ENCODE assay signal across 23 mouse cellular contexts in the genomic region with DNA sequence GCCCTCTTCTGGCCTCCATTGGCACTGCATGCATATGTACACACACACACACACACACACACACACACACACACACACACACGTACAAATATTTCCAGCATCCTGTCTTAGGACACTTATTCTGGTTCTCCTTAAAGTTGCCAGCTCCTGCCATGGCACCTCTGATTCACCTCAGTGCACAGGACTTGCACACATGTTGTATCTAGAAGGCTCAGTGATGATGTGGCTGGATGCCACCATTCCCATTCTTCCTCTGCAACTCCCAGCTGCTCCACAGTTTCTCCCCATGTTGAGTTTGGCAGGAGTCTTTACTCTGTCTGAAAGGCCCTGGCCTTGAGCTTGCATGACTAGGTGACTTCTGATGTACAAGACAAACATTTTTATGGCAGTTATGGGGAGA.
"Had no signal": no experiment of that assay in that cellular context is flagged by ENCODE, and none has a peak within 500 bp of the region (broad histone marks: within the 10 kb centered on the region; RNA-seq: fewer than 3 reads in every experiment).

No protein-coding gene starts in this region.

- ATAC-seq: hindbrain, postnatal 0 days; intestine, embryonic 16.5 days had no signal

- H3K4me2 ChIP-seq: heart, embryonic 12.5 days; hindbrain, embryonic 13.5 days; hindbrain, embryonic 15.5 days; kidney, embryonic 15.5 days; limb, embryonic 13.5 days; limb, embryonic 15.5 days had no signal

- H3K9me3 ChIP-seq: heart, embryonic 10.5 days; hindbrain, embryonic 13.5 days; hindbrain, embryonic 15.5 days; kidney, embryonic 15.5 days; limb, embryonic 15.5 days had no signal

- H3K4me1 ChIP-seq: heart, embryonic 10.5 days; heart, embryonic 12.5 days had no signal

- DNase-seq: gastrocnemius, postnatal 14 days; gastrocnemius, postnatal 36 days; heart, adult 18-20 months; heart, postnatal 10 days; heart, postnatal 36 days; kidney, adult 11 months; kidney, adult 2 months; kidney, adult 9 months; kidney, postnatal 14 days; kidney, postnatal 36 days; layer of hippocampus, adult 9-11 months; layer of hippocampus, postnatal 36 days; left cerebral cortex, postnatal 4 days had no signal

- H3K9ac ChIP-seq: heart, embryonic 12.5 days; hindbrain, embryonic 13.5 days; hindbrain, embryonic 15.5 days; kidney, embryonic 15.5 days; limb, embryonic 13.5 days; limb, embryonic 15.5 days had no signal

- H3K36me3 ChIP-seq: heart, embryonic 10.5 days; heart, embryonic 12.5 days; hindbrain, embryonic 13.5 days; hindbrain, embryonic 15.5 days; kidney, embryonic 15.5 days; limb, embryonic 13.5 days; limb, embryonic 15.5 days had no signal

- H3K4me3 ChIP-seq: heart, embryonic 10.5 days; heart, embryonic 12.5 days; hindbrain, embryonic 13.5 days; hindbrain, embryonic 15.5 days; kidney, embryonic 15.5 days; limb, embryonic 13.5 days; limb, embryonic 15.5 days had no signal

- H3K27ac ChIP-seq: heart, embryonic 10.5 days; hindbrain, embryonic 13.5 days; hindbrain, embryonic 15.5 days; hindbrain, postnatal 0 days; kidney, embryonic 15.5 days; kidney, postnatal 0 days; limb, embryonic 13.5 days; limb, embryonic 15.5 days had no signal

- H3K27me3 ChIP-seq: hindbrain, embryonic 13.5 days; hindbrain, embryonic 15.5 days; kidney, embryonic 15.5 days; limb, embryonic 13.5 days; limb, embryonic 15.5 days had no signal
